Mouse (Mus musculus) hindbrain, embryonic 14.5 days (tissue): ENCODE measurements around the gene Grpel1. TPM values are rescaled to one million over a fixed set of nuclear protein-coding genes. Genes with fewer than 3 reads are reported as not detected.

ENCODE experiments used
- ATAC-seq: fragments of 200-750 bp; cut with Nextera tagmentation; 2 replicates; pipeline ENCODE4 v1.8.0; 2017; ENCODE audit warnings: moderate number of reproducible peaks, mild to moderate bottlenecking, moderate TSS enrichment, moderate library complexity; ENCODE audit not compliant: low FRiP score
- DNase-seq: peaks from one replicate; pipeline ENCODE4 v3.0.0-alpha.2; 2015; ENCODE audit warnings: low spot score
- H3K27ac ChIP-seq: fragments of 300-500 bp; sonication (generic); 2 replicates; pipeline ENCODE4 v1.5.1; 2014; ENCODE audit warnings: mild to moderate bottlenecking, moderate library complexity
- H3K27me3 ChIP-seq: fragments of 300-500 bp; sonication (generic); 2 replicates; pipeline ENCODE4 v1.6.1; 2014; ENCODE audit warnings: mild to moderate bottlenecking, low read length, mixed read lengths; ENCODE audit not compliant: control insufficient read depth, insufficient read depth
- H3K36me3 ChIP-seq: fragments of 300-500 bp; sonication (generic); replicated peaks from 2 replicates; pipeline ENCODE4 v1.6.1; 2014; ENCODE audit not compliant: control insufficient read depth, insufficient read depth
- H3K4me1 ChIP-seq: fragments of 300-500 bp; sonication (generic); replicated peaks from 2 replicates; pipeline ENCODE4 v1.6.1; 2014; ENCODE audit warnings: antibody characterized with exemption, low read length, mixed read lengths; ENCODE audit not compliant: control insufficient read depth, insufficient read depth
- H3K4me2 ChIP-seq: fragments of 300-500 bp; sonication (generic); replicated peaks from 2 replicates; pipeline ENCODE4 v1.6.1; 2014; ENCODE audit warnings: mild to moderate bottlenecking, moderate library complexity
- H3K4me3 ChIP-seq: fragments of 300-500 bp; sonication (generic); replicated peaks from 2 replicates; pipeline ENCODE4 v1.5.1; 2014; ENCODE audit warnings: mild to moderate bottlenecking, low read length
- H3K9ac ChIP-seq: fragments of 300-500 bp; sonication (generic); 2 replicates; pipeline ENCODE4 v1.6.1; 2014
- H3K9me3 ChIP-seq: fragments of 300-500 bp; sonication (generic); 2 replicates; pipeline ENCODE4 v1.6.1; 2016; ENCODE audit warnings: low read length; ENCODE audit not compliant: control insufficient read depth
- WGBS: fragments of 180-500 bp; shearing (Covaris S2); extraction: QIAGEN DNeasy Blood & Tissue Kit; methylation state at CpG from one replicate; pipeline ENCODE4 v1.1.7; 2014; 5-methylcytosine and 5-hydroxymethylcytosine counted together
- polyA plus RNA-seq: library from polyadenylated mRNA; unstranded; fragments of >200 nt; fragmentation: Nextera tagmentation; extraction: Ambion mirVana; gene quantifications from 2 replicates; pipeline ENCODE4 v1.2.1, GENCODE M21; 2014

The Grpel1 gene
- polyA plus RNA-seq, 1 experiment from 2014 or later = 46.0 TPM

DNA sequence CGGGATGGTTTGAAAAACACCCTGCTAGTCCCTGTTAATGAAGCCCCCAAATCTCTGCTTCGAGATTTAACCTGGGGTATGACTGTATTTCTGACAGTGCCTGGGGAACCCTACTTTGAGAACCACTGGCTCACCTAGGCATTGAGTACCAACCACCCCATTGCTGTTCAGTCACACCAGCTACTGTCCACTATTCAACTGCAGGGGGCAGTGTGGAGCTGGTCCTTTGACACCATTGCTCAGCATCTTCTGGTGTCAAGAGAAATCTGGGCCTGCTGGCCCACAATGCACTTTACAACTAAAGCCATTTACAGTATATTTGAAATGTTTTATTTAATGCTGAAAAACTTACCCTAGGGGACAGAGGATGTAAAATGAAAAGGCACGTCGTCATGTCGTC is 9.5 kb downstream of the Grpel1 start:
- DNase-seq (peak; percentile 77), ATAC-seq (no peak)
- H3K4me3 ChIP-seq = no peak overlapping the region
- WGBS = 88% methylated on average over 5 of the region's 5 CpGs
- H3K4me2 ChIP-seq = no peak overlapping the region
- H3K27me3 ChIP-seq = no peaks in the 10 kb centered on the region
- H3K36me3 ChIP-seq = peaks cover 70% of the 10 kb centered on the region
- H3K9ac ChIP-seq = no peak overlapping the region
- no peak overlapping the region for H3K27ac ChIP-seq
- no peaks in the 10 kb centered on the region for H3K9me3 ChIP-seq
- H3K4me1 ChIP-seq = 0 out of 2 replicates have a peak, but pooled peaks cover 2% of the 10 kb centered on the region

DNA sequence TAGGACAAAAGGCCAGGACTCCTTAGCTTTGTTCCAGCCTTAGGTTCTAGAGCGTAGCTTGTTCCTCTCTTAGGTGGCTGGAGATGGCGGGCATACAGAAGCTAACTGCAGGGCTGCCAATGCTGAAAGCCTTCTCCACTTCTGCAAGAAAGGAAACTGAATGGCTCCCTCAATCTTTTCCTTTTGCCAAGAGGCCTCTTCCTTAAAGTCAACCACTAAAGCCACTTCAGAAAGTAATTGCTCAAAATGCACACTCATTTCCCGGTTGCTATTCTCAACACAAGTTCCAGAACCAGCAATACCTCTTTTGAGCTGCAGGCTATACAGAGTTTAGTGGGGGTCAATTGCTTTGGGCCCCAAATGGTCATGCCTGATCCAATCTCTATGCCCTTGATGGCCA is 12.7 kb downstream of the Grpel1 start:
- Histone ChIP-seq H3K4me1 (peaks cover 19% of the 10 kb centered on the region), H3K36me3 (peaks cover 45% of the 10 kb centered on the region), H3K9me3 (no peaks in the 10 kb centered on the region), H3K27me3 (no peaks in the 10 kb centered on the region), H3K4me2 (no peak overlapping the region), H3K27ac (no peak overlapping the region), H3K9ac (no peak overlapping the region), H3K4me3 (no peak overlapping the region)
- ATAC-seq (no peak), DNase-seq (no peak)
- 92% methylated on average over 3 of the region's 3 CpGs for WGBS

DNA sequence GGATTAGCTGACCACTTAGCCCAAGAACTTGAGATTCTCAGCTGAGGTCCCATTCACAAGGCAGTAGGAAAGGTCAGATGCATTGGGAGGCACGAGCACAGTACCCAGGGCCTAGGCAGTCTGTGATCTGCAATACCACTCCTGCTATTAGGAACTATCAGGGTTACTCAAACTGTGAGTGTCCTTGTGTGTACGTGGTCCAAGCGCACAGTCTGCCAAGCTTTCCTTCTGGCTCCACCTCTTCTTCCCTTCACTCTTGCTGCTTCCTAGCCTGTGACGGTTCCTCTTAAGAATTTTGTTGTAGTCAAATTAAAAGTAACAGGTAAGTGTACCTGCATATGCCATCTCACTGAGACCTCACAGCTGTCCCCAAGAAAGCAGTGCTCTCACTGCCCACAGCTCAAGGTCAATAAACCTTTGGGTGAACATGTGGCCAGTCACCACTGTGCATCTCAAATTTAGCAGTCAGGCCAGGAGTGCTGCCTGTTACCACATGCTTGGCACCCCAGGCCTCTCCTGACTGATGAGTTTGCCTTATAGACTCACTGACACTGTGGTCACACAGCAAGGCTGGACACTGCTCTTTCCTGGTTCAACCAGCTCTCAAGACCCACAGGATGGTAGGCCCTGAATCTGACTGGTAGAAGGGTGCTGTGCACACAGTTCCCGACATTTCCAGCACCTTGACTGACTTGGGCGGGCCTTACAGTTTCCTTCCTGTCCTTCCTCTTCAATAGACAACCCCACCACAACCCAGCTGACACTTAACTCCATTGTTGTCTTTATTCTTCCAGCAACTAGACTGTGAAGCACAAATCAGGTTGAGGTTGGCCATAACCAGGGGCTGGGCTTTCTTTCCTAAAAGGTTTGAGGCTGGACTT is 14.0 kb downstream of the Grpel1 start:
- H3K4me1 ChIP-seq = peaks cover 28% of the 10 kb centered on the region
- no peaks in the 10 kb centered on the region for H3K27me3 ChIP-seq
- WGBS = 93% methylated on average over 6 of the region's 6 CpGs
- ATAC-seq (no peak), DNase-seq (no peak)
- no peak overlapping the region for H3K4me3 ChIP-seq
- H3K9me3 ChIP-seq = no peaks in the 10 kb centered on the region
- H3K9ac ChIP-seq = no peak overlapping the region
- H3K27ac ChIP-seq = no peak overlapping the region
- no peak overlapping the region for H3K4me2 ChIP-seq
- peaks cover 32% of the 10 kb centered on the region for H3K36me3 ChIP-seq

DNA sequence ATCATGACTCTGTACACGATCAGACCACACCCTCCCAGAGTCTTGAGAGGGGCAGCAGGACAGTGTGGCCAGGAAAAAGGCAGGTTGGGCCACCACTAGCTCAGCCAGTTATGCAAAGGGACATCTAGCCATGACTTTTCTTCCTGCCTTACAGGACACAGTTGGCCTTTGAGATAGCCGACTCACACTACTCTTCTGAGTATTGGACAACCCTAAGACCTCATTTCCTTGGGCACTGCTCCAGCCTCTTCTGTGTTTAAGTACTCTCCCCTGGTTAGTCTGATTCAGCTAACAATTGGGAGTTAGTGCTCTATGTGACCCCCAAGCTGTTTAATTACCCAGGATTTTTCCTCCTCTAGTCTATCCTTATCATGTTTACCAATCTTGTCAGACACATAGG is 14.9 kb downstream of the Grpel1 start:
- WGBS = 77% methylated on average over 2 of the region's 2 CpGs
- ATAC-seq (no peak), DNase-seq (no peak)
- Histone ChIP-seq H3K36me3 (peaks cover 24% of the 10 kb centered on the region), H3K9me3 (no peaks in the 10 kb centered on the region), H3K27ac (no peak overlapping the region), H3K9ac (0 out of 2 replicates have a peak overlapping the region, but pooled peaks have one; percentile 20), H3K4me1 (peaks cover 29% of the 10 kb centered on the region), H3K4me2 (no peak overlapping the region), H3K4me3 (no peak overlapping the region), H3K27me3 (no peaks in the 10 kb centered on the region)

DNA sequence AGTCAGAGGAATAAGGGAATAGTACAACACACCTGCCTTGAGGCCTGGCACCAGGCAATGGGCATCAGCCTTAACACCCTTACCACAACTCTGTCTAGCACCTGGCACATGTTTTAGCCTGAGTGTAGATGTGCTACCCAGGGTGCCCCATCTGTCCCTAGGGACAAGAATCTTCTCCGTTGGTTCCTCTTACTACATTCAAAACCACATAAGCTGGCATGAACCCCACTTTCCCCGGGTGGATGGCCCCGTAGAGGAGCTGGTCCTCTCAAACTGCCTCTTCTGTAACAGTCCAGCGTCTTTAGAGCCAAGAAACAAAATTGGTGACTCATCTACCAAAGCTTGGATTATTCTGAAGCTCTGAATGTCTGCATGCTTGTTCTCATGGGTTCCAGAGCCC is 15.6 kb downstream of the Grpel1 start:
- peaks cover 20% of the 10 kb centered on the region for H3K36me3 ChIP-seq
- DNase-seq = no peak
- H3K4me2 ChIP-seq = no peak overlapping the region
- H3K9ac ChIP-seq = no peak overlapping the region
- no peak overlapping the region for H3K4me3 ChIP-seq
- no peak for ATAC-seq
- H3K27ac ChIP-seq = no peak overlapping the region
- no peaks in the 10 kb centered on the region for H3K27me3 ChIP-seq
- WGBS = 98% methylated on average over 4 of the region's 4 CpGs
- H3K9me3 ChIP-seq = no peaks in the 10 kb centered on the region
- peaks cover 36% of the 10 kb centered on the region for H3K4me1 ChIP-seq

DNA sequence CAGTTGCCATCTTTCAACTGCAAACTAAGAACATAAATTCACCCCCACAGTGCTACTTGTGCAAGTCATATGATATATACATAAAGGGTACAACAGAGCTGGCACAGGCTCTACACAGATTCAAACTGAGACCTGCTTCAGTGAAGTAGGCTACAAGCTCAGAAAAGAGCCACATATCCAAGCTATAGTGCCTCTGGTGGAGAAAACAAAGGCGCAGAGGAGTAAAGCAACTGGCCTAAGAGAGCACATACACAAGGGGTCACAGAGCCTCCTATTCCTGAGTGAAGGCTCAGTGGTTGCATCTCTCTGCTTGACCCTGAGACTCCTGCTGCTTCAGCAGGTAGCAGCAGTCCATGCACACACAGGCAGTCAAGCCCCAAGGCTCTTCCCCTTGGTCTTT is 16.3 kb downstream of the Grpel1 start:
- H3K27ac ChIP-seq = no peak overlapping the region
- DNase-seq (no peak), ATAC-seq (no peak)
- H3K9ac ChIP-seq = no peak overlapping the region
- H3K36me3 ChIP-seq = peaks cover 13% of the 10 kb centered on the region; the same call in 1 of the 2 replicates
- 64% methylated on average over 1 of the region's 1 CpGs for WGBS
- no peaks in the 10 kb centered on the region for H3K9me3 ChIP-seq
- H3K4me1 ChIP-seq = peaks cover 36% of the 10 kb centered on the region
- no peak overlapping the region for H3K4me3 ChIP-seq
- no peak overlapping the region for H3K4me2 ChIP-seq
- H3K27me3 ChIP-seq = no peaks in the 10 kb centered on the region

DNA sequence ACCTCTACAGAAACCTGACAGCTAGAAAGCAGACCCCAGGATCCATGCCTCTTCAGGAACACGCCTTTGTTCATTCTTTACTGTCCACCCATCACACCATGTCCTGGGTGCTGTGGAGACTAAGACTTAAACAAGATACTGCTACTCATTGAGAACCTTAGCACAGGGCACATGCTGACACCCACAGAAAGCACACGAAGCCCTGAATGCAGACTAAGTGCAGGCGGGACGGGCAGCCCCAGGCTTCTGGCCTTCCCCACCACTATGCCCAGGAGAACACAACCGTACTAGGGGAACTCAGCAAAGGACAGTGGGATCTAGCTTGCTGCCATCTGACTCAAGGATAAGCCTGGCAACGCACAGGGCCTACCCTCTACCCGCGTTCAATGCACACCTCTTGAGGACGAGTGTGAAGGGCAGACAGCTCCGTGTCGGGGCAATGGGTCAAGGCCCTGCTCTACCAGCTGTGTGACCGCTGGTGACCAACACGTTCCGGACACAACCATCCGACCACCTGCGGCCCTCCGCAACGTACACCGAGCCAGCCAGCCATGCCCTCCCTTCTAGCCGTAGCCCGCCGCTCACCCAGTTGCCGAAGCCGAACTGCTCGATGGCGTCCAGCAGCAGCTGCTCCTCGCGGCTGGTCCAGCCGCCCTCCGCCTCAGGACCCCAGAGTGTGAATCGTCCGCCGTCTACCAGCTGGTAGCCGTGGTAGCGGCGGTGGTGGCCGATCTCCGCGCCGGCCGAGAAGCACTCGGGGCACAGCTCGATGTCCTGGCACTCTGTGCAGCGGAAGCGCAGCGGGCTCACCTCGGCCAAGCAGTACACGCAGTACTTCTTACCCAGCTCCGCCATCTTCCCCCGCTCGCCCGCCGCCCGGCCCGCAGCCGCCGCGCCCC is 18.7 kb downstream of the Grpel1 start:
- ATAC-seq (peak; percentile 45), DNase-seq (peak; percentile 29)
- Histone ChIP-seq H3K9me3 (no peaks in the 10 kb centered on the region), H3K27ac (peak overlapping the region; percentile 88), H3K9ac (peak overlapping the region; percentile 81), H3K4me3 (peak overlapping the region; percentile 91), H3K36me3 (peaks cover 7% of the 10 kb centered on the region; the same call in 1 of the 2 replicates), H3K27me3 (no peaks in the 10 kb centered on the region), H3K4me2 (peak overlapping the region; percentile 95), H3K4me1 (peaks cover 36% of the 10 kb centered on the region)
- 2% methylated on average over 51 of the region's 58 CpGs for WGBS

DNA sequence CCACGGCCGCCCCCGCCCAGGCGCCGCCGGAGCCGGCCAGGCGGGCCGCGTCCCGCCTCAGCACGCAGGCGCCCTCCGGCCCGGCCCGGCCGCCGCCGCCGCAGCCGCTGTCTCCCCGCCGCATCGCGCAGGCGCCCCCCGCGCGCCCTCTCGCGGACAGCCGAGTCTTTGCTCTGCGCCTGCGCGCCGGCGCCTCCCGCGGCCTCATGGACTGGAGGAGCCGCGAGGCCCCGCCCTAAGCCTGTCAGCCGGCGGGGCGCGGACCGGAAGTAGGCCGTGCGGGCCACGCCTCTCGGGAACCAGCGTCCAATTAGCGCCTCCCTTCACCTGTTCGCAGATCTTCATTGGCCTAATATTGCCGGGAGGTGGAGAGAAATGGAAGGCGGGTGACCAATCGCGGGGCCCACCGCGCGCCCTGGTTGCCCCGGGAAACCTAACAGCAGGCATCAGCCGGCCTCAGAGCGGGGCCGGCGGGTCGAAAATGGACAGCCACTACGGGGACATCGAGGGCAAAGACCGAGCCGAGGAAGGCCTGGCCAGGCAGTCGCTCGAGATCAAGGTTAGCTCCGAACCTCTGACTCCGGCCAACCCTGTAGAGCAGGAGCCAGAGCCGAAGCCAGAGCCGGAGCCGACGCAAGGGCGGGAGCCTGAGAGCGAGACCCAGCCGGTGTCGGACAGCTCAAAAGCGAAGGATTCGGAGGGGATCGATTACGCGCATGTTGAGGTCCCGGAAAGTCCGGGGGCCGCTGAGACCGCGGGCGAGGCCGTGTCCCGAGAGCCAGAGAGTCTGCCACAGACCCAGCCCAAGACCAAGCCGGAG is 19.6 kb downstream of the Grpel1 start, which contains the start of the genes Tada2b and Ccdc96:
Gene Tada2b, minus strand, starts transcription at position 115 of the 820 bp plus-strand sequence.
Gene Ccdc96, plus strand, starts transcription at position 418 of the 820 bp plus-strand sequence.
- under 1% methylated on average over 92 of the region's 97 CpGs for WGBS
- peak within 1 kb of the TSS; percentile 91 for H3K4me3 ChIP-seq
- peak within 1 kb of the TSS; percentile 81 for H3K9ac ChIP-seq
- H3K4me2 ChIP-seq = peak within 1 kb of the TSS; percentile 98
- peaks cover 34% of the 10 kb centered on the region for H3K4me1 ChIP-seq
- peak within 1 kb of the TSS; percentile 88 for H3K27ac ChIP-seq
- H3K9me3 ChIP-seq = no peaks in the 10 kb centered on the region
- peaks cover 7% of the 10 kb centered on the region; the same call in 1 of the 2 replicates for H3K36me3 ChIP-seq
- DNase-seq (peak; percentile 97), ATAC-seq (peak; percentile 98)
- no peaks in the 10 kb centered on the region for H3K27me3 ChIP-seq
